Mouse (Mus musculus): Measurements from ENCODE around the gene Reps1.

DNA sequence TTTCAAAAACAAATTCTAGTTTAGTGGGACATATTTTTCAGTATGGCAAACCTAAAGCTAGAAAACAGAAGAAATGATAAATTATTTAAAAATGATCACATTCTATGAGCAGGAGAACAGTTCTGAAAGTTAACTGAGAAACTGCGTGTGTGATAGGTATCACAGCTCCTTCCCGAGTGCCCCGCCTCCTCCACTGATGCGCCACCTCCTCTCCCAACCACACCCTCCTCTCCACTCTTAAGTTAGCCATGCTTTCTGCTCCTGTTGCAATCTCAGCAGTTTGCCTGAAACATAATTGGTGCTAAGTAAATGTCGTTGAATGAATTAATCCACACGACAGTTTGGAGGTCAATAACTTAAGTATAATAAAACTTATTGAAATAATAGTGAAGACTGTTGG, 27.1 kb downstream of the Reps1 start:
- TF ChIP-seq CTCF (IDR thresholded peaks at IDR 0.05; ENCODE audit: low read depth, low read length) (no peak), POLR2A (IDR thresholded peaks at IDR 0.05; ENCODE audit: insufficient read depth, low read length) (no peak), EP300 (IDR thresholded peaks at IDR 0.05; ENCODE audit: insufficient read depth, low read depth, low read length) (no peak)

Data from ES-Bruce4 (cell line).